Mouse (Mus musculus): ENCODE data around the gene Kera. TPM values are rescaled to one million over a fixed set of nuclear protein-coding genes. Genes with fewer than 3 reads are reported as not detected.

Gene Kera
- polyA plus RNA-seq, 1 experiment, result not detected

DNA sequence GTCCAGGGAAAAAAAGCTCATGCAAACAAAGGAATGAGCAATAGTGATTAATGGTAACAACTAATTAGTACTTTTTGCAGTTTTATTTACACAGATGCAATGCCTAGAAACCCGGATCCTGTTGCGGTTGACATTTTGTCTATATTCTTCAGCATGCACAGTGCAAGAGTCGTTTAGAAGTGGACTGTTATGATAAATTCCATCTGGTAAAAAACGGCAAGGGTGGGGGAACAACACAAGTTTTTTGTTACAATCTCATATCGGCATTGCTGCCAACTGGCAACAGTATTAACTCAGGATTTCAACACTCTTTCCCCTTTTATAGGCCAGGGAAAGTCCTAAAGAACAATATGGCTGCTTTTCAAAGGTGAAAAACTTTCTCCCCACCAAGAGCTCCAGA lies 19.5 kb upstream of the Kera start:
- Histone ChIP-seq H3K79me2 (ENCODE audit: control insufficient read depth, insufficient read depth) (no peaks in the 10 kb centered on the region), H3K4me3 (ENCODE audit: insufficient read depth, poor library complexity, severe bottlenecking) (no peak overlapping the region), H3K27me3 (ENCODE audit: control insufficient read depth, insufficient read depth, insufficient read length) (no peaks in the 10 kb centered on the region), H3K79me3 (ENCODE audit: low read depth) (no peaks in the 10 kb centered on the region), H3ac (ENCODE audit: control insufficient read depth, insufficient read length, low read depth) (no peak overlapping the region), H3K36me3 (ENCODE audit: control insufficient read depth, insufficient read depth) (no peaks in the 10 kb centered on the region)
- no peak for TF ChIP-seq MYOG (IDR thresholded peaks at IDR 0.05; ENCODE audit: control insufficient read depth, extremely low read depth, insufficient read length)
- TF ChIP-seq CTCF (IDR thresholded peaks at IDR 0.05; ENCODE audit: control insufficient read depth, insufficient read depth, insufficient read length), result no peak
- TF ChIP-seq USF1 (IDR thresholded peaks at IDR 0.05; ENCODE audit: low read depth), result no peak
- TF ChIP-seq MYOD1 (IDR thresholded peaks at IDR 0.05; ENCODE audit: control insufficient read depth, insufficient read length, low read depth), result no peak
- no peak for TF ChIP-seq CEBPB (IDR thresholded peaks at IDR 0.05; ENCODE audit: low read depth)
- no peak for TF ChIP-seq FOSL1 (IDR thresholded peaks at IDR 0.05; ENCODE audit: insufficient read depth, low read length, poor library complexity, severe bottlenecking)
- no peak for TF ChIP-seq MAX (IDR thresholded peaks at IDR 0.05)

GRCm38 (mm10) chr10:97589574-97589973 lies 17.1 kb upstream of the Kera start:
- H3K79me3 ChIP-seq (ENCODE audit: low read depth), result no peaks in the 10 kb centered on the region
- no peaks in the 10 kb centered on the region for H3K36me3 ChIP-seq (ENCODE audit: control insufficient read depth, insufficient read depth)
- H3ac ChIP-seq (ENCODE audit: control insufficient read depth, insufficient read length, low read depth), result no peak overlapping the region
- H3K79me2 ChIP-seq (ENCODE audit: control insufficient read depth, insufficient read depth), result no peaks in the 10 kb centered on the region
- no peaks in the 10 kb centered on the region for H3K27me3 ChIP-seq (ENCODE audit: control insufficient read depth, insufficient read depth, insufficient read length)
- H3K4me3 ChIP-seq (ENCODE audit: insufficient read depth, poor library complexity, severe bottlenecking), result no peak overlapping the region
- TF ChIP-seq CTCF (IDR thresholded peaks at IDR 0.05; ENCODE audit: control insufficient read depth, insufficient read depth, insufficient read length) (no peak), MYOG (IDR thresholded peaks at IDR 0.05; ENCODE audit: control insufficient read depth, extremely low read depth, insufficient read length) (no peak), CEBPB (IDR thresholded peaks at IDR 0.05; ENCODE audit: low read depth) (no peak), USF1 (IDR thresholded peaks at IDR 0.05; ENCODE audit: low read depth) (no peak), FOSL1 (IDR thresholded peaks at IDR 0.05; ENCODE audit: insufficient read depth, low read length, poor library complexity, severe bottlenecking) (no peak), MAX (IDR thresholded peaks at IDR 0.05) (no peak), MYOD1 (IDR thresholded peaks at IDR 0.05; ENCODE audit: control insufficient read depth, insufficient read length, low read depth) (no peak)

GRCm38 (mm10) chr10:97591036-97591435 lies 15.6 kb upstream of the Kera start:
- H3K79me3 ChIP-seq (ENCODE audit: low read depth), result no peaks in the 10 kb centered on the region
- H3K36me3 ChIP-seq (ENCODE audit: control insufficient read depth, insufficient read depth), result no peaks in the 10 kb centered on the region
- H3K79me2 ChIP-seq (ENCODE audit: control insufficient read depth, insufficient read depth), result no peaks in the 10 kb centered on the region
- H3K27me3 ChIP-seq (ENCODE audit: control insufficient read depth, insufficient read depth, insufficient read length), result no peaks in the 10 kb centered on the region
- H3K4me3 ChIP-seq (ENCODE audit: insufficient read depth, poor library complexity, severe bottlenecking), result no peak overlapping the region
- H3ac ChIP-seq (ENCODE audit: control insufficient read depth, insufficient read length, low read depth), result no peak overlapping the region
- no peak for TF ChIP-seq MAX (IDR thresholded peaks at IDR 0.05)
- no peak for TF ChIP-seq CTCF (IDR thresholded peaks at IDR 0.05; ENCODE audit: control insufficient read depth, insufficient read depth, insufficient read length)

- H3ac ChIP-seq (ENCODE audit: control insufficient read depth, insufficient read length, low read depth), result no peak overlapping the region
- no peaks in the 10 kb centered on the region for H3K79me2 ChIP-seq (ENCODE audit: control insufficient read depth, insufficient read depth)
- no peaks in the 10 kb centered on the region for H3K79me3 ChIP-seq (ENCODE audit: low read depth)
- no peaks in the 10 kb centered on the region for H3K36me3 ChIP-seq (ENCODE audit: control insufficient read depth, insufficient read depth)
- H3K4me3 ChIP-seq (ENCODE audit: insufficient read depth, poor library complexity, severe bottlenecking), result no peak overlapping the region
- no peak for TF ChIP-seq MYOD1 (IDR thresholded peaks at IDR 0.05; ENCODE audit: control insufficient read depth, insufficient read length, low read depth)
- TF ChIP-seq FOSL1 (IDR thresholded peaks at IDR 0.05; ENCODE audit: insufficient read depth, low read length, poor library complexity, severe bottlenecking), result no peak
- no peak for TF ChIP-seq USF1 (IDR thresholded peaks at IDR 0.05; ENCODE audit: low read depth)
- no peak for TF ChIP-seq MYOG (IDR thresholded peaks at IDR 0.05; ENCODE audit: control insufficient read depth, extremely low read depth, insufficient read length)
- TF ChIP-seq MAX (IDR thresholded peaks at IDR 0.05), result no peak
- TF ChIP-seq CTCF (IDR thresholded peaks at IDR 0.05; ENCODE audit: control insufficient read depth, insufficient read depth, insufficient read length), result no peak
- no peak for TF ChIP-seq CEBPB (IDR thresholded peaks at IDR 0.05; ENCODE audit: low read depth)
- H3K27me3 ChIP-seq (ENCODE audit: control insufficient read depth, insufficient read depth, insufficient read length), result no peaks in the 10 kb centered on the region
Measured at GRCm38 (mm10) chr10:97591685-97592084, 15.0 kb upstream of the Kera start.

- H3K79me2 ChIP-seq (ENCODE audit: control insufficient read depth, insufficient read depth), result no peaks in the 10 kb centered on the region
- H3ac ChIP-seq (ENCODE audit: control insufficient read depth, insufficient read length, low read depth), result no peak overlapping the region
- no peak overlapping the region for H3K4me3 ChIP-seq (ENCODE audit: insufficient read depth, poor library complexity, severe bottlenecking)
- H3K36me3 ChIP-seq (ENCODE audit: control insufficient read depth, insufficient read depth), result no peaks in the 10 kb centered on the region
- H3K79me3 ChIP-seq (ENCODE audit: low read depth), result no peaks in the 10 kb centered on the region
- no peak for TF ChIP-seq USF1 (IDR thresholded peaks at IDR 0.05; ENCODE audit: low read depth)
- H3K27me3 ChIP-seq (ENCODE audit: control insufficient read depth, insufficient read depth, insufficient read length), result no peaks in the 10 kb centered on the region
Measured at GRCm38 (mm10) chr10:97595680-97596079, 11.0 kb upstream of the Kera start.

- TF ChIP-seq MYOG (IDR thresholded peaks at IDR 0.05; ENCODE audit: control insufficient read depth, extremely low read depth, insufficient read length) (no peak), FOSL1 (IDR thresholded peaks at IDR 0.05; ENCODE audit: insufficient read depth, low read length, poor library complexity, severe bottlenecking) (no peak), CTCF (IDR thresholded peaks at IDR 0.05; ENCODE audit: control insufficient read depth, insufficient read depth, insufficient read length) (no peak), CEBPB (IDR thresholded peaks at IDR 0.05; ENCODE audit: low read depth) (no peak), MYOD1 (IDR thresholded peaks at IDR 0.05; ENCODE audit: control insufficient read depth, insufficient read length, low read depth) (no peak), MAX (IDR thresholded peaks at IDR 0.05) (no peak), USF1 (IDR thresholded peaks at IDR 0.05; ENCODE audit: low read depth) (no peak)
- no peak overlapping the region for H3K4me3 ChIP-seq (ENCODE audit: insufficient read depth, poor library complexity, severe bottlenecking)
- no peaks in the 10 kb centered on the region for H3K79me3 ChIP-seq (ENCODE audit: low read depth)
Measured at GRCm38 (mm10) chr10:97601744-97602143, 4.9 kb upstream of the Kera start.

More at GRCm38 (mm10) chr10:97601744-97602143, 4.9 kb upstream of the Kera start:
- Histone ChIP-seq H3K79me2 (ENCODE audit: control insufficient read depth, insufficient read depth) (no peaks in the 10 kb centered on the region), H3K27me3 (ENCODE audit: control insufficient read depth, insufficient read depth, insufficient read length) (no peaks in the 10 kb centered on the region), H3K36me3 (ENCODE audit: control insufficient read depth, insufficient read depth) (no peaks in the 10 kb centered on the region), H3ac (ENCODE audit: control insufficient read depth, insufficient read length, low read depth) (no peak overlapping the region)
